Mouse (Mus musculus): ENCODE measurements around the gene Rln3.

The Rln3 gene

DNA sequence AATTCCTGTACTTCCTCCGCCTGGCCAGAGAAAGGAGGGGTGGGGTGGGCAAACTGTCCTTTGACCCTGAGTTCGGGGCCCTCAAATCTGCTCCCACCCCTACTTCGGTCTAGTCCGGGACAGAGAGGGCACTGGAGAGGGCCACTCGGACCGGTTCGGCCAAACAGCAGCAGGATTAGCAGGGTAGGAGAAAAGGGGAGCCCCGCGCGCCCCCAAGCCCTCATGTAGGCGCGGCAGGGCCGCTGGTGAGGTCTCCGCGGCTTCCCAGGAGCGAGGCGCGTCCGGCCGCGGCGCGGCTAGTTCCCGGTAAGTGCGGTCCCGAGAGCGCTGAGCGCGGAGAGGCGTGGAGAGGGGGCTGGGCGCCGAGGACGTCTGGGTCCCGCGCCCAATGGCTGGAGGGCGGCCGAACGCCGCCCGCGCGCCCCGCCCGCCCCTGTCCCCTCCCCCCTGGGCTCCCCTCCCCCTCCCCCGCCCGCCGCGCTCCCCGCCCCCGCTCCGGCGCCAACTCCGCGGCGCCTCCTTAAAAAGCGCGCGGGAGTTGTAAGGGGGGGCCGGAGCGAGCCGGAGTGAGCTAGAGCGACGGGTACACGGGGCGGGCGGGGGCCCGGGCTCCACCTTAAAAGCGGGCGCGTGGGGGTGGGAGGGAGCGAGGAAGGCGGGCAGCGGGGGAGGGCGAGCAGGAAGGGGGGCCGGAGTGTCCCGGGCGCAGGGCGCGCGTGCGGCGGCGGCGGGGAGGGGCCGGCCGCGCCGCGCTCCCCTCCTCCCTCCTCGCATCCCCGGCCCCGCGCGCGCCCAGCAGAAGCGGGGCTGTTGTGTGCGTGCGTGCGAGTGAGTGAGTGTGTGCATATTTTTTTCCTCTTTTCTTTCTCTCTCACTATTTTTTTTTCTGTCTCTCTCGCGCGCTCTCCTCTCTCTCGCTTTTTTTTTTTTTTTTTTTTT, 48.0 kb downstream of the Rln3 start:
- peak; percentile 86 for DNase-seq (ENCODE audit: low spot score in 2 of 2)

GRCm38 (mm10) chr8:83995973-83996372, 48.8 kb downstream of the Rln3 start:
- no peak for DNase-seq (ENCODE audit: low spot score in 2 of 2)

DNA sequence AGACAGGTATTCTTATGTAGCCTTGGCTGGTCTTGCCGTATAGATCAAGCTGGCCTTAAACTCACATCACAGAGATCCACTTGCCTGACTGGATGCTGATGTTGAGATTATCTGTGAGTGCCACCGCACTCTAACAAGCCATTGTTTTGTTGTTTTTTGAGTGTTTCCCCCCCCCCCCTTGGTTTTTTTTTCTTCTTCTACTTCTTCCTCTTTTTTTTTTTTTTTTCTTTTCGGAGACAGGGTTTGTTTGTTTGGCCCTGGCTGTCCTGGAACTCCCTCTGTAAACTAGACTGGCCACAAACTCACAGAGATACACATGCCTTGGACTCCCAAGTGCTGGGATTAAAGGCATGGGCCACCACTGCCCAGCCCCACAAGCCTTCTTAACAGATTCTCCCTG, 50.8 kb downstream of the Rln3 start:
- no peak for DNase-seq (ENCODE audit: low spot score in 2 of 2)
